Mouse (Mus musculus): ENCODE measurements at regions not wholly inside any gene's neighbourhood (a gene's known extent, or its start where the extent isn't known, plus 50 kb on each side); places are given as distances from the start of the nearest gene placed in this dataset.

DNA sequence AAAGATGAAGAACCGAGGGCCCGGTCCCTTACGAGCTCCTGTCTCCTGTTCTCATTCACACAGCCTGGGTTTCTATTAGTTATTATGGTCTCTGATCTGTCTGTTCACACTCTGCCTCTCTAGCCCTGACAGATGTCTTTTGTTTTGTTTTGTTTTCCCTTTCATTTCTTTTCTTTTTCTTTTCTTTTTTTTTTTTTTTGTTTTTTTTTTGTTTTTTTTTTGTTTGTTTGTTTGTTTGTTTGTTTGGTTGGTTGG lies 55.8 kb upstream of the Cpm start:
- Histone ChIP-seq H3K36me3 (ENCODE audit: control insufficient read depth, insufficient read depth, low read length) (no peaks in the 10 kb centered on the region), H3K4me2 (ENCODE audit: low read length) (no peak overlapping the region), H3K27me3 (replicated peaks; ENCODE audit: control insufficient read depth, insufficient read depth, low read length) (peaks cover 11% of the 10 kb centered on the region), H3K27ac (ENCODE audit: low read depth, low read length) (no peak overlapping the region), H3K9ac (ENCODE audit: low read length) (no peak overlapping the region), H3K4me3 (ENCODE audit: low read depth, low read length) (no peak overlapping the region), H3K9me3 (replicated peaks; ENCODE audit: control insufficient read depth, low read length) (no peaks in the 10 kb centered on the region), H3K4me1 (ENCODE audit: control insufficient read depth, insufficient read depth, low read length) (0 out of 2 replicates have a peak, but pooled peaks cover 6% of the 10 kb centered on the region)
- 80% methylated on average over 3 of the region's 3 CpGs for WGBS
- ATAC-seq (no peak), DNase-seq (ENCODE audit: low spot score) (no peak)

DNA sequence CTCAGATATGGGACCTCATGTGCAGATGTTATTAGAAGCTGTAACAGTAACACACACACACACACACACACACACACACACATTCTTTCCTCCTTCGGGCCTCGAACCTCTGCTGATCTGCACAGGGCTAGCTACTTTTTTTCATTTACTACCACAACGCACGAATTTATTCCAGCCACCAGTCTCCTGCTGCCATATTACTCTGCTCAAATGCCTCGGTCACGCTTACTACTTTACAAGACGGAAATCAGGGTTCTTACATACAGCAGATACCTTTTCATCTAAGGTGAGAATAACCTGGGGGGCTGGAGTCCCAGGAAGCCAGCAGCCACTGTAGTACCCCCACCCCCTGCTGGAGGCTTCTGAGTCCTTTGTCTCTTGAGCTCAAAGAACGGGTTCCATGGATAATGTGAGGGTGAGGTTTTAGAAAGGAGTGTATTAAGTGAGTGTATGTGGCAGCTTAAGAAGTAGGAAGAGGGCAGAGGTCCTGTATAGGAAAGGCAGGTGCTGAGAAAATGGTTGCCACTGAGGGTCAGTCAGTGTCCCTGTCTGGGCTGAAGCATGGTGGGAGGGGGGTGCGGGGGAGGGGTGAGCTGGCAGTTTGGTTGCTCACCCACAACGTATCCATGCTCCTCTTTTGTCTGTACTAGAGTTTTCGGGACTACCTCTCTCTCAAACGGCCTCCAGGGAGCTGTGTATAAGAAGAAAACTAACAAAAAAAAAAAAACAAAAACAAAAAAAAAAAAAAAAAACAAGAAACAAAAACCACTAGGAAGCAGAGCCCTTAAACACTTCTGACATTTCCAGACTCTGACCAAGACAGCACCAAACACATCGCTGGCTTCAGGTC lies 56.3 kb upstream of the Cpm start:
- Histone ChIP-seq H3K9ac (ENCODE audit: low read length) (no peak overlapping the region), H3K9me3 (replicated peaks; ENCODE audit: control insufficient read depth, low read length) (no peaks in the 10 kb centered on the region), H3K4me2 (ENCODE audit: low read length) (no peak overlapping the region), H3K36me3 (ENCODE audit: control insufficient read depth, insufficient read depth, low read length) (no peaks in the 10 kb centered on the region), H3K27ac (ENCODE audit: low read depth, low read length) (no peak overlapping the region), H3K27me3 (replicated peaks; ENCODE audit: control insufficient read depth, insufficient read depth, low read length) (peaks cover 11% of the 10 kb centered on the region), H3K4me3 (ENCODE audit: low read depth, low read length) (no peak overlapping the region), H3K4me1 (ENCODE audit: control insufficient read depth, insufficient read depth, low read length) (0 out of 2 replicates have a peak, but pooled peaks cover 6% of the 10 kb centered on the region)
- DNase-seq (ENCODE audit: low spot score) (no peak), ATAC-seq (no peak)
- WGBS, result 43% methylated on average over 13 of the region's 13 CpGs

DNA sequence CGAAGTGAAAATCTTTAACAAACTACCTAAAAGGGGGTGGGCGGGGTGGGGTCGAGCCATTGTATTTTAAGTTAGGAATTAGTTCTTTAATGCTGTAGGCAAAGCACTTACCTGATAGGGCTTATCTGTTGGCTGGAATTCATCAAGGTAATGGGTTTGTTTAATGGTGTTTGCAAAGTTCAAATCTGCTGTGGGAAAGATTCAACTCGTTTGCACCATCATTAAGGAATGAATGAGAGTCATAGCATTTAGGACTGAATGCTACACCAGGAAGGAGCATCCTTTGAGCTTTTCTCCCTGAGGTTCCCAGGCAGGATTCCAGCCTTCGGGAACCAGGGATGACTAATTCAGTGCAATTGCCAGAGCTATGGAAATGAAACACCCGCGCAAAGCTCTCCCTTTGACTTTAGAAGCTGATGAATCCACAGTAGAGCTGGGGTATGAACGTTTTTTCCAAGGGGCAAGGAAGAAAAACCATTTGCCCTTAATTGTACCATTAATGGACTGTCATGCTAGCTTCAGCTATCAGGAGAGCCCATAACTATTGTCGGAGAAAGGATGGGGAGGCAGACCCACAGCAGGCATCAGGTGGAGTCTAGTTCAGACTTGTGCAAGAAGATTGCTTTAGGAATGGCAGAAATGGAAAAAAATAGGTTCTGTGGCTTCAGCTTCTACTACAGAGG lies 57.3 kb upstream of the Cpm start:
- WGBS, result 12% methylated on average over 9 of the region's 9 CpGs
- peak overlapping the region; percentile 60 for H3K4me2 ChIP-seq (ENCODE audit: low read length)
- peak; percentile 14 for DNase-seq (ENCODE audit: low spot score)

DNA sequence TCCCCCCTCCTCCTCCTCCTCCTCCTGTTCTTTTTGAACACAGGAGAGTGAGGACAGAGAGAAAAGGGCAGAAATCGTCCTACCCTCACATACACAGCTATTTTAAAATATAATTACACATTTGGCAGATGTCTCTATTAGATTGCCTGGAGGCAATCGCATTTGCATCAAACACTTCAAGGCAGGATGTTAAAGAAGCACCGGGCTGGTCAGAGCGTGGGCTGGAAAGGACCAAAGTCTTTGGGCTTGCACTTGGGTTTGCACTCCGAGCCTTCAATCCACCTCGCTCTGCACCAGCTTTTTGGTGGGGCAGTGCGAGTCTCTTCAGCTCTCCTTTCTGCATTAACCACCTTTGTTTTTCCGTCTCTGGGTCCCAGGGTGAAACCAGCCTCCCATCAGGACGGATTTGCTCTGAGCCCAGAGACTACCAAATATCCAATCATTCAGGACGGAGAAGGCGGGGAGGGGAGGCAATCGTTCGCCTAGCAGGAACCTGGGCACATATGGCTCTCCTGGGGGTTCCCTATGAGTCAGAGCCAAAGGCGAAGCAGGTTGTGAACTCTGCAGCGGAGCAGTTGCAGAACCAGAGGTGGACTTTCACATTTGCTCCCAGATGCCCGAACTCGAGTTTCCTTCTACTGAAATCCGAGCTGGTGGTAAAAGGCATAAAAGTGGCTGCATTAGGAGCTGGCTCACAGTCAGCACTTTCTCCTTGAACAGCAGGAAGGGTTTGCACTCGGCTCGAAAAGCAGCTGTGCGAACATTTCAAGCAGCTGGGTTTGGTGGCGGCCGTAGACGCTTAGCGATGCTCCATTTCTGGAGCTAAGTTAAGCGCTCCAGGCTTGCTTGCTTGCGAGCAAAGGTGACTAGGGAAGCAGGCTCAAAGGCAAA lies 58.1 kb upstream of the Cpm start:
- ATAC-seq (peak; percentile 32; the same call in 1 of the 2 replicates), DNase-seq (ENCODE audit: low spot score) (peak; percentile 70)
- H3K4me1 ChIP-seq (ENCODE audit: control insufficient read depth, insufficient read depth, low read length), result 0 out of 2 replicates have a peak, but pooled peaks cover 6% of the 10 kb centered on the region
- peak overlapping the region; percentile 29; the same call in 1 of the 2 replicates for H3K9ac ChIP-seq (ENCODE audit: low read length)
- peak overlapping the region; percentile 60 for H3K4me2 ChIP-seq (ENCODE audit: low read length)
- H3K27me3 ChIP-seq (replicated peaks; ENCODE audit: control insufficient read depth, insufficient read depth, low read length), result peaks cover 11% of the 10 kb centered on the region
- under 1% methylated on average over 27 of the region's 27 CpGs for WGBS
- H3K4me3 ChIP-seq (ENCODE audit: low read depth, low read length), result peak overlapping the region; percentile 26
- no peak overlapping the region for H3K27ac ChIP-seq (ENCODE audit: low read depth, low read length)
- H3K9me3 ChIP-seq (replicated peaks; ENCODE audit: control insufficient read depth, low read length), result peaks cover 4% of the 10 kb centered on the region; the same call in 1 of the 2 replicates
- no peaks in the 10 kb centered on the region for H3K36me3 ChIP-seq (ENCODE audit: control insufficient read depth, insufficient read depth, low read length)

More for the DNA sequence above, 57.3 kb upstream of the Cpm start:
- H3K4me3 ChIP-seq (ENCODE audit: low read depth, low read length), result peak overlapping the region; percentile 26; the same call in 1 of the 2 replicates
- no peaks in the 10 kb centered on the region for H3K36me3 ChIP-seq (ENCODE audit: control insufficient read depth, insufficient read depth, low read length)
- ATAC-seq, result no peak
- 0 out of 2 replicates have a peak, but pooled peaks cover 6% of the 10 kb centered on the region for H3K4me1 ChIP-seq (ENCODE audit: control insufficient read depth, insufficient read depth, low read length)
- H3K27ac ChIP-seq (ENCODE audit: low read depth, low read length), result no peak overlapping the region
- no peak overlapping the region for H3K9ac ChIP-seq (ENCODE audit: low read length)
- H3K27me3 ChIP-seq (replicated peaks; ENCODE audit: control insufficient read depth, insufficient read depth, low read length), result peaks cover 11% of the 10 kb centered on the region
- H3K9me3 ChIP-seq (replicated peaks; ENCODE audit: control insufficient read depth, low read length), result no peaks in the 10 kb centered on the region

DNA sequence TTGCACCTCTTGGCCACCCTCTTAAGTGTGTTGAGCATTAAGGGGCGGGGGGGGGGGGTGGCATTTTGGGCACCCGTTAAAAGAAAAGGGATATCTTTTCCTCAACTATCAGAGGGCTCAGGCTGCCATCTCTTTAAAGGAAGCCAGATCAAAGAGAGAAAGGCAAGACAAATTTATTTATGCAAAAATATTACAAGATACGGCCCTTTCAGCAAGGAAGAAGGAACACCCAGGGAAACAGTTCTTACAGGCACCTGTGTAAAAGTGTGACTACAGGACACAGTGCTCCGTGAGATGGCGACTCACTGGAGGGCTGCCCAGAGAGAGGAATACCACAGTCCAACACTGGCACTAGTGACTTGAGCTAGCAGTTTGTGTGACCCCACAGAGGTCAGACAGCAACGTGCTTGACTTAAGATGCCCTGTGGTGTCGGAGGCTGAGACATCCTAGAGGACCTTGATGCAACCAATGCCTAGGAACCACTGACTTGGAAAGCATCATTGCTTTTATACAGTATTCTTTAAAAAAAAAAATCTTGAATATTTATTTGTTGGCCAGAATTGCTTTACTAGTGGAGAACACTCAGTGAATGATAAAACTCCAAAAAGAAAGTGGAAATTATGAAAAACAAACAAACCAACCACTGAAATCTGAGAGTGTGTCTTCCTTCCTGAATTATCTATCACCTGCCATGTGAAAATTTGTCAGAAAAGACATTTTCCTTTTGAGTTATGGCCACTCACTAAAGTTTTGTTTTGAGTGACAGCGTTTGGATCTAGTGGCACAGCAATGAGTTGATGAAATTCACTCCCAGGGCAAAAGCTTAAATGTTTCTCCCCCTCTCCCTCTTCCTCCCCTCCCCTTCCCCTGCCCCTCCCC lies 59.0 kb upstream of the Cpm start:
- no peak overlapping the region for H3K9ac ChIP-seq (ENCODE audit: low read length)
- H3K9me3 ChIP-seq (replicated peaks; ENCODE audit: control insufficient read depth, low read length), result peaks cover 5% of the 10 kb centered on the region; the same call in 1 of the 2 replicates
- no peaks in the 10 kb centered on the region for H3K36me3 ChIP-seq (ENCODE audit: control insufficient read depth, insufficient read depth, low read length)
- peaks cover 11% of the 10 kb centered on the region for H3K27me3 ChIP-seq (replicated peaks; ENCODE audit: control insufficient read depth, insufficient read depth, low read length)
- DNase-seq (ENCODE audit: low spot score) (no peak), ATAC-seq (no peak)
- H3K4me3 ChIP-seq (ENCODE audit: low read depth, low read length), result 0 out of 2 replicates have a peak overlapping the region, but pooled peaks have one; percentile 26
- H3K4me1 ChIP-seq (ENCODE audit: control insufficient read depth, insufficient read depth, low read length), result 0 out of 2 replicates have a peak, but pooled peaks cover 6% of the 10 kb centered on the region
- H3K4me2 ChIP-seq (ENCODE audit: low read length), result peak overlapping the region; percentile 60
- no peak overlapping the region for H3K27ac ChIP-seq (ENCODE audit: low read depth, low read length)
- 60% methylated on average over 8 of the region's 8 CpGs for WGBS

DNA sequence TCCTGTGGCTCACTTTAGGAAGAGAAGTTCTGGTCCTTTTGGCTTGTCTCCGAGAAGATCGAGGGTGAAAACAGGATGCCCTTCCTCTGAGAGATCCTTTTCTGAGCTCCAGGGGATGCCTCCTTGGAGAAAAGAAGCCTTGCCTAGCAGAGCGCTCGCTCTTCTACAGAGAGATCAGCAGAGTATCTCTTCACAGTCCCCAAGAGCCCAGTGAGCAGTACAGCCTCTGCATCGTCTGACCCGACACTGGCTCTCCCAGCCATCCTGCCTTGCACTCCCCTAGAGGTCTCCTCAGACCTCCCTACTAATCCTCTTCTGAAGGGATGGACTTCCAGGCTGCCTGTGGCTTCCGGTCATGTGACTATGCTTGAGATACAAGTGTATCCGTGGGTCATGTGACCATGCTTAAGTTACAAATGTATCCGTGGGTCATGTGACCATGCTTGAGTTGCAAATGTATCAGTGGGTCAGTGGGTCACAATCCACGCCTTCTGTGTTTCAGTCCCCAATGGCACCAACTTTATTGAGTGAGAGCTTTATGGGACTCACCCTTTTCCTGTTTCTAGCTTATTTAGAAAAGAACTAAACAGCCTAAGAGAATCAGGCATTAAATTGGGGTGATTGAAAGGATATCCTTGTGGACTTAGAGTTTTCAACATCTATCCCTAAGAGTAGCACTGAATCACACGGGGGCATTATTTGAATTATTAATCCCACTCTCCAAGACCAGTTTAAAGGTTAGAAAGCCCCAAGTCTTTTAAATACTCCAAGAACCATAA lies 59.8 kb upstream of the Cpm start:
- DNase-seq (ENCODE audit: low spot score) (no peak), ATAC-seq (no peak)
- no peaks in the 10 kb centered on the region for H3K36me3 ChIP-seq (ENCODE audit: control insufficient read depth, insufficient read depth, low read length)

DNA sequence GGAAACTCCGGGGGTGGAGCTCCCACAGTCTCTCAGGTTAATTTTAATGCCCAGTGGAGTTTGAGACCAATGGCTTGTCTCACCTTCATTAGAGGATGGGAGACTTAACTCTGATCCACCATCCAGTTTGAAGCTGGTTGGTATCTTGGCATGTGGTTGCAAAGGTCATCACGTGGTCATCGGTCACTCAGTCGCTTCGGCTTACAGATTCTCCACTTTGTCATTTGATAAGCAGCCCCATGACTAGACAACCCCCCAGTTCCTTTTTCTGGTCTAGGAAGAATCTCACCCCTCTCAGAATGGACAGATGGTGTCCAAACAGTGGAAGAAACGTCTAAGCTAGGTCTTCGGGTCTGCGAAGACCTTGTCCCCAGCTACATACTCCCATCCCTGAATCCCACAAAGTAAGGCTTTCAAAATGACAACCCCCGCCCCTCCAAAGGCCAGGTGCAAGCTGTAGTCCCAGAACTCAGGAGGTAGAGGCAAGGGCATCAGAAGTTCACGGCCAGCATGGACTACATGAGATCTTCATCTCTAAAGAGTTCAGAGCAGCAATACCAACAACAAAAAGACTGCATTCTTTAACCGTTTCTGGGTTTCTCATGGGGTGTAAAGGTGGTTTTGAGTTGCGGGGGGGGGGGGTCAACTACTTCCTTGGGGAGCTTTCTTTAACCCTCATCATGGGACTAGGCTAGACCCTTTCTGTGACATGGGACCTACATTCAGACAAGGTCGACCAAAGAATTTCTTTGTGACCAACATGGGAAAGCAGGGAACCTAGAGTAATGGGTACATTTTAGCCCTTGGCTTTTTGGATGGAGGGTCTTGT lies 60.6 kb upstream of the Cpm start:
- H3K27ac ChIP-seq (ENCODE audit: low read depth, low read length), result no peak overlapping the region
- no peak overlapping the region for H3K4me3 ChIP-seq (ENCODE audit: low read depth, low read length)
- no peak overlapping the region for H3K9ac ChIP-seq (ENCODE audit: low read length)
- peaks cover 5% of the 10 kb centered on the region; the same call in 1 of the 2 replicates for H3K9me3 ChIP-seq (replicated peaks; ENCODE audit: control insufficient read depth, low read length)
- H3K4me2 ChIP-seq (ENCODE audit: low read length), result no peak overlapping the region
- no peaks in the 10 kb centered on the region for H3K36me3 ChIP-seq (ENCODE audit: control insufficient read depth, insufficient read depth, low read length)
- H3K4me1 ChIP-seq (ENCODE audit: control insufficient read depth, insufficient read depth, low read length), result 0 out of 2 replicates have a peak, but pooled peaks cover 6% of the 10 kb centered on the region
- ATAC-seq, result no peak
- no peak for DNase-seq (ENCODE audit: low spot score)
- H3K27me3 ChIP-seq (replicated peaks; ENCODE audit: control insufficient read depth, insufficient read depth, low read length), result peaks cover 11% of the 10 kb centered on the region
- 94% methylated on average over 13 of the region's 13 CpGs for WGBS

More for the DNA sequence above, 59.8 kb upstream of the Cpm start:
- Histone ChIP-seq H3K9me3 (replicated peaks; ENCODE audit: control insufficient read depth, low read length) (peaks cover 5% of the 10 kb centered on the region; the same call in 1 of the 2 replicates), H3K9ac (ENCODE audit: low read length) (no peak overlapping the region), H3K27ac (ENCODE audit: low read depth, low read length) (no peak overlapping the region), H3K4me1 (ENCODE audit: control insufficient read depth, insufficient read depth, low read length) (0 out of 2 replicates have a peak, but pooled peaks cover 6% of the 10 kb centered on the region), H3K4me2 (ENCODE audit: low read length) (no peak overlapping the region), H3K4me3 (ENCODE audit: low read depth, low read length) (no peak overlapping the region), H3K27me3 (replicated peaks; ENCODE audit: control insufficient read depth, insufficient read depth, low read length) (peaks cover 11% of the 10 kb centered on the region)
- WGBS, result 78% methylated on average over 11 of the region's 11 CpGs

All from forebrain, embryonic 14.5 days (tissue).